ENCODE assay signal across 8 mouse cellular contexts in the genomic region with DNA sequence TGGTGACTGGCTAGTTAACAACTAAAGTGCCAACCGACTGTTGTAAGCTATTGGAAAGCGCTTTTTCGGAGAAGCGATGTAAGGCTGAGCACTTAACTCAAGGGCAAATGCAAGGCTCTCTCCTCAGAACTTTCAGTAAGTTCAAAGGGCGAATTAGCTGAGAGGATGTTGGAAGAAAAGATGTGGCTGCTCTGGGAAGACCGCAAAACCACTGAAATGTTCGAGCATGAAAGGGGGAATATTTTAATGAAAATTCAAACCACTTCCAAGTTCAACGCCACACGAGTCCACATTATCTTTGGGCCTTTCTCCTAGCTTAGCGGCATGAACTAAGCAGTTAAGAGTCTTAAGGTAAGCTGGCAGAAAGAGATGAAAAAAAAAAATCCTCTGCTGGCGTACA. TPM values are rescaled to one million over a fixed set of nuclear protein-coding genes. Genes with fewer than 3 reads are reported as not detected.
DNase-seq lines count a peak whose midpoint lies in the region; ATAC-seq lines count a peak whose summit lies in the region.

No protein-coding gene starts in this region.

- peak overlapping the region; percentile 85 for H3K9ac ChIP-seq in kidney, embryonic 14.5 days (ENCODE audit: low read depth, low read length)
- H3K9ac ChIP-seq in hindbrain, embryonic 12.5 days, result peak overlapping the region; percentile 85
- peak overlapping the region; percentile 95 for H3K9ac ChIP-seq in midbrain, embryonic 16.5 days (ENCODE audit: low read depth, low read length)

- H3K9me3 ChIP-seq in kidney, embryonic 14.5 days (ENCODE audit: control insufficient read depth, low read length), result no peaks in the 10 kb centered on the region
- H3K9me3 ChIP-seq in hindbrain, embryonic 12.5 days (replicated peaks), result no peaks in the 10 kb centered on the region
- no peaks in the 10 kb centered on the region for H3K9me3 ChIP-seq in midbrain, embryonic 16.5 days (replicated peaks; ENCODE audit: control insufficient read depth, low read length, poor library complexity, severe bottlenecking)

- DNase-seq in kidney, adult 8-10 months, result no peak
- peak; percentile 22 for DNase-seq in NIH3T3 (ENCODE audit: low read depth)
- DNase-seq in spleen, postnatal 14 days (ENCODE audit: low spot score in 2 of 2), result no peak
- no peak for DNase-seq in frontal cortex, postnatal 36 days (ENCODE audit: low spot score in 2 of 2)
- DNase-seq in cerebellum, postnatal 4 days (ENCODE audit: low spot score in 2 of 2), result no peak

- peaks cover 6% of the 10 kb centered on the region; the same call in 1 of the 2 replicates for H3K36me3 ChIP-seq in kidney, embryonic 14.5 days (ENCODE audit: control insufficient read depth, insufficient read depth, low read length)
- H3K36me3 ChIP-seq in hindbrain, embryonic 12.5 days, result 0 out of 2 replicates have a peak, but pooled peaks cover 8% of the 10 kb centered on the region
- no peaks in the 10 kb centered on the region for H3K36me3 ChIP-seq in midbrain, embryonic 16.5 days (ENCODE audit: control insufficient read depth, insufficient read depth, low read length)

- H3K4me1 ChIP-seq in kidney, embryonic 14.5 days (ENCODE audit: control insufficient read depth, insufficient read depth, low read length), result peaks cover 17% of the 10 kb centered on the region
- H3K4me1 ChIP-seq in hindbrain, embryonic 12.5 days, result peaks cover 23% of the 10 kb centered on the region
- peaks cover 29% of the 10 kb centered on the region for H3K4me1 ChIP-seq in midbrain, embryonic 16.5 days (ENCODE audit: control insufficient read depth, insufficient read depth, low read length)

- no peaks in the 10 kb centered on the region for H3K27me3 ChIP-seq in kidney, embryonic 14.5 days (ENCODE audit: control insufficient read depth, insufficient read depth, low read length)
- no peaks in the 10 kb centered on the region for H3K27me3 ChIP-seq in hindbrain, embryonic 12.5 days
- no peaks in the 10 kb centered on the region for H3K27me3 ChIP-seq in midbrain, embryonic 16.5 days (ENCODE audit: control insufficient read depth, insufficient read depth, low read depth, low read length)

- H3K4me2 ChIP-seq in kidney, embryonic 14.5 days (replicated peaks; ENCODE audit: low read depth, low read length), result peak overlapping the region; percentile 78
- peak overlapping the region; percentile 75 for H3K4me2 ChIP-seq in hindbrain, embryonic 12.5 days (replicated peaks)
- peak overlapping the region; percentile 76 for H3K4me2 ChIP-seq in midbrain, embryonic 16.5 days (ENCODE audit: low read length)

- H3K4me3 ChIP-seq in kidney, embryonic 14.5 days (ENCODE audit: low read length), result peak overlapping the region; percentile 88
- peak overlapping the region; percentile 78 for H3K4me3 ChIP-seq in hindbrain, embryonic 12.5 days
- H3K4me3 ChIP-seq in midbrain, embryonic 16.5 days (ENCODE audit: low read depth, low read length), result peak overlapping the region; percentile 86

- H3K27ac ChIP-seq in kidney, embryonic 14.5 days (ENCODE audit: low read depth, low read length), result no peak overlapping the region; the same call in 1 of the 2 replicates
- peak overlapping the region; percentile 99 for H3K27ac ChIP-seq in hindbrain, embryonic 12.5 days
- peak overlapping the region; percentile 100 for H3K27ac ChIP-seq in midbrain, embryonic 16.5 days (ENCODE audit: low read length)

- no peak for ATAC-seq in kidney, embryonic 14.5 days (ENCODE audit: low FRiP score, low TSS enrichment)
- no peak for ATAC-seq in hindbrain, embryonic 12.5 days (ENCODE audit: low FRiP score)
- ATAC-seq in midbrain, embryonic 16.5 days, result no peak

- 7% methylated on average over 11 of the region's 11 CpGs for WGBS in kidney, embryonic 14.5 days
- 16% methylated on average over 11 of the region's 11 CpGs for WGBS in hindbrain, embryonic 12.5 days
- WGBS in midbrain, embryonic 16.5 days, result 12% methylated on average over 11 of the region's 11 CpGs

RNA-seq across cellular contexts. Expression of a gene that starts 0.8 kb away (rescaled TPM):
- 38.9 and 54.5 TPM in 2 replicates for polyA plus RNA-seq in kidney, embryonic 14.5 days (2014; fragmentation: Nextera tagmentation; extraction: Ambion mirVana)
- 46.1 and 47.8 TPM in 2 replicates for polyA plus RNA-seq in hindbrain, embryonic 12.5 days (2016; fragmentation: Nextera tagmentation; extraction: Ambion mirVana)
- polyA plus RNA-seq in midbrain, embryonic 16.5 days (2015; fragmentation: Nextera tagmentation; extraction: Ambion mirVana), result 26.7 and 34.4 TPM in 2 replicates

RNA-seq across cellular contexts. Expression of a gene that starts 1.0 kb away (rescaled TPM):
- 3.2 and 4.9 TPM in 2 replicates for polyA plus RNA-seq in kidney, embryonic 14.5 days (2014; fragmentation: Nextera tagmentation; extraction: Ambion mirVana)
- polyA plus RNA-seq in hindbrain, embryonic 12.5 days (2016; fragmentation: Nextera tagmentation; extraction: Ambion mirVana), result 7.8 TPM in 2 replicates
- polyA plus RNA-seq in midbrain, embryonic 16.5 days (2015; fragmentation: Nextera tagmentation; extraction: Ambion mirVana), result 5.7 and 6.2 TPM in 2 replicates
